Mouse (Mus musculus) CH12.LX (cell line): ENCODE data around the gene Cox4i2. TPM values are rescaled to one million over a fixed set of nuclear protein-coding genes. Genes with fewer than 3 reads are reported as not detected.

Source experiments
- DNase-seq: peaks from one replicate; pipeline ENCODE4 v3.0.0-alpha.2; 2013; ENCODE audit errors: extremely low read depth
- H3K27ac ChIP-seq: 2 replicates; pipeline ENCODE4 v1.5.1; 2012; ENCODE audit warnings: low read depth, mild to moderate bottlenecking, control low read depth, moderate library complexity; ENCODE audit not compliant: insufficient read depth
- H3K27me3 ChIP-seq: replicated peaks from 2 replicates; pipeline ENCODE3; 2012; ENCODE audit warnings: inconsistent platforms
- H3K36me3 ChIP-seq, 2 experiments: replicated peaks in 1 of 2; 2 replicates each; pipeline versions ENCODE3 to v1.6.1; 2012; ENCODE audit warnings: inconsistent platforms in 1 of 2, low read length in 1 of 2, mild to moderate bottlenecking in 1 of 2, mixed read lengths in 1 of 2, moderate library complexity in 1 of 2; ENCODE audit not compliant: control insufficient read depth in 1 of 2, insufficient read depth in 1 of 2
- H3K4me1 ChIP-seq, 2 experiments: 2 replicates each; pipeline ENCODE4 v1.6.1; 2012; ENCODE audit warnings: inconsistent platforms in 1 of 2, moderate library complexity in 1 of 2; ENCODE audit not compliant: insufficient read depth in 2 of 2, control insufficient read depth in 1 of 2
- H3K4me2 ChIP-seq: 2 replicates; pipeline ENCODE4 v1.6.1; 2012; ENCODE audit warnings: low read depth, mild to moderate bottlenecking, control low read depth; ENCODE audit not compliant: poor library complexity, insufficient read depth, severe bottlenecking
- H3K4me3 ChIP-seq, 3 experiments: fragments of 150-350 bp in 1 of 3; sonication (generic) in 1 of 3; replicated peaks in 1 of 3; 2 replicates each; pipeline versions ENCODE3 to v1.5.1; 2011 to 2012; ENCODE audit warnings: low read depth in 2 of 3, low read length in 2 of 3, mild to moderate bottlenecking in 2 of 3, moderate library complexity in 2 of 3, control low read depth in 1 of 3, improper control_type of control experiment in 1 of 3, inconsistent platforms in 1 of 3, mixed read lengths in 1 of 3; ENCODE audit not compliant: poor library complexity in 1 of 3
- H3K79me2 ChIP-seq: replicated peaks from 2 replicates; pipeline ENCODE4 v1.6.1; 2012; ENCODE audit warnings: mild to moderate bottlenecking, moderate library complexity; ENCODE audit not compliant: control insufficient read depth, poor library complexity, insufficient read depth, severe bottlenecking; ENCODE audit errors: extremely low read depth
- H3K9ac ChIP-seq: 2 replicates; pipeline ENCODE4 v1.6.1; 2012; ENCODE audit warnings: low read depth, mild to moderate bottlenecking, control low read depth, moderate library complexity; ENCODE audit not compliant: insufficient read depth
- H3K9me3 ChIP-seq: replicated peaks from 2 replicates; pipeline ENCODE3; 2012; ENCODE audit warnings: low read length, inconsistent platforms, mixed read lengths
- BHLHE40 ChIP-seq: IDR thresholded peaks from 2 replicates; pipeline ENCODE4 v1.6.1; 2011; ENCODE audit warnings: mild to moderate bottlenecking, low read depth, low read length, improper control_type of control experiment
- CHD1 ChIP-seq: IDR thresholded peaks from 2 replicates; pipeline ENCODE4 v1.6.1; 2012; ENCODE audit warnings: low read depth, low read length, improper control_type of control experiment, inconsistent platforms
- CHD2 ChIP-seq: IDR thresholded peaks from 2 replicates; pipeline ENCODE4 v1.6.1; 2011; ENCODE audit warnings: low read length, improper control_type of control experiment
- EP300 ChIP-seq: IDR thresholded peaks from 2 replicates; pipeline ENCODE4 v1.6.1; 2011; ENCODE audit warnings: low read length, improper control_type of control experiment
- ETS1 ChIP-seq: conservative IDR thresholded peaks from 2 replicates; pipeline ENCODE4 v1.6.1; 2012; ENCODE audit warnings: low read depth, mild to moderate bottlenecking, inconsistent platforms, low read length, improper control_type of control experiment, moderate library complexity
- IRF4 ChIP-seq: IDR thresholded peaks from 2 replicates; pipeline ENCODE4 v1.6.1; 2014; ENCODE audit warnings: low read depth, mild to moderate bottlenecking, inconsistent platforms, low read length, improper control_type of control experiment
- JUN ChIP-seq: IDR thresholded peaks from 2 replicates; pipeline ENCODE4 v1.6.1; 2011; ENCODE audit warnings: low read depth, mild to moderate bottlenecking, low read length, improper control_type of control experiment, moderate library complexity; ENCODE audit not compliant: insufficient read depth
- MAX ChIP-seq: IDR thresholded peaks from 2 replicates; pipeline ENCODE4 v1.6.1; 2011; ENCODE audit warnings: low read length, improper control_type of control experiment
- MAZ ChIP-seq: IDR thresholded peaks from 2 replicates; pipeline ENCODE4 v1.6.1; 2012; ENCODE audit warnings: low read depth, mild to moderate bottlenecking, inconsistent platforms, low read length, improper control_type of control experiment, moderate library complexity
- PAX5 ChIP-seq: IDR thresholded peaks from 2 replicates; pipeline ENCODE4 v1.6.1; 2012; ENCODE audit warnings: low read length, inconsistent platforms, mixed read lengths
- SIN3A ChIP-seq: IDR thresholded peaks from 2 replicates; pipeline ENCODE4 v1.6.1; 2012; ENCODE audit warnings: low read length, improper control_type of control experiment, inconsistent platforms
- SMC3 ChIP-seq: IDR thresholded peaks from 2 replicates; pipeline ENCODE4 v1.6.1; 2011; ENCODE audit warnings: low read depth, low read length, improper control_type of control experiment
- TBP ChIP-seq: conservative IDR thresholded peaks from 2 replicates; pipeline ENCODE4 v1.6.1; 2011; ENCODE audit warnings: low read depth, low read length, improper control_type of control experiment
- TCF12 ChIP-seq: IDR thresholded peaks from 2 replicates; pipeline ENCODE4 v1.6.1; 2014; ENCODE audit warnings: low read depth, mild to moderate bottlenecking, inconsistent platforms, low read length, improper control_type of control experiment
- UBTF ChIP-seq: IDR thresholded peaks from 2 replicates; pipeline ENCODE4 v1.6.1; 2012; ENCODE audit warnings: low read depth, mild to moderate bottlenecking, inconsistent platforms, low read length, improper control_type of control experiment, moderate library complexity
- ZKSCAN1 ChIP-seq: IDR thresholded peaks from 2 replicates; pipeline ENCODE4 v1.6.1; 2012; ENCODE audit warnings: low read depth, inconsistent platforms, low read length, improper control_type of control experiment, borderline replicate concordance
- ZNF384 ChIP-seq: IDR thresholded peaks from 2 replicates; pipeline ENCODE4 v1.6.1; 2012; ENCODE audit warnings: low read depth, low read length, improper control_type of control experiment, inconsistent platforms
- dilution Hi-C: fragments of 300-500 bp; cut with MboI; formaldehyde crosslinking; loops from 2 replicates; pipeline ENCODE4 v1.14.3; 2020; ENCODE audit warnings: low sequenced_read_pairs; ENCODE audit not compliant: extremely low pct_unique_long_range_greater_than_20kb, extremely low pct_ligation_motif_present
- in situ Hi-C: fragments of 300-500 bp; cut with MboI; formaldehyde crosslinking; loops from 3 replicates; pipeline ENCODE4 v1.14.3; 2019; ENCODE audit warnings: low sequenced_read_pairs, low pct_ligation_motif_present, low pct_unique_long_range_greater_than_20kb, mixed read lengths
- polyA plus RNA-seq: library from polyadenylated mRNA; unstranded; fragments of >175 nt; gene quantifications from 2 replicates; pipeline ENCODE4 v1.2.1, GENCODE M21; 2012; ENCODE audit warnings: low read depth; ENCODE audit not compliant: insufficient read length
- total RNA-seq, 2 experiments: library from RNA; depleted of rRNA; stranded (reverse); fragments of 300-350 nt in 1 of 2; fragments of >200 nt in 1 of 2; gene quantifications; 2 replicates each; pipeline ENCODE4 v1.2.3; 2012 to 2014

Gene Cox4i2
- total and polyA plus RNA-seq, 3 experiments, result not detected

- peaks cover 47 to 55% of the 10 kb centered on the region in 2 experiments for H3K4me1 ChIP-seq
- no peak overlapping the region for H3K9ac ChIP-seq
- H3K36me3 ChIP-seq, result peaks cover 51 to 73% of the 10 kb centered on the region in 2 experiments
- TF ChIP-seq SMC3 (no peak), MAX (no peak), MAZ (peak; percentile 72), ETS1 (peak; percentile 33; the same call in 1 of the 2 replicates), EP300 (no peak), JUN (no peak), UBTF (no peak), CHD1 (no peak), PAX5 (no peak), ZKSCAN1 (no peak), TBP (no peak), BHLHE40 (0 out of 2 replicates have a peak, but pooled peaks have one; percentile 23), IRF4 (peak; percentile 54; the same call in 1 of the 2 replicates), TCF12 (peak; percentile 68; the same call in 1 of the 2 replicates), ZNF384 (no peak), CHD2 (0 out of 2 replicates have a peak, but pooled peaks have one; percentile 6), SIN3A (no peak)
- H3K27me3 ChIP-seq, result no peaks in the 10 kb centered on the region
- peaks cover 4% of the 10 kb centered on the region for H3K9me3 ChIP-seq
- in situ Hi-C loops, result loop anchor here (5.0 kb wide), 1 partner anchor 36 kb away; no protein-coding TSS in a partner anchor
- DNase-seq, result peak; percentile 52
- no peak overlapping the region for H3K4me3 ChIP-seq
- peak overlapping the region; percentile 48; the same call in 1 of the 2 replicates for H3K27ac ChIP-seq
- H3K4me2 ChIP-seq, result peak overlapping the region; percentile 10; the same call in 1 of the 2 replicates
- H3K79me2 ChIP-seq, result peaks cover 38% of the 10 kb centered on the region
- dilution Hi-C loops, result no loop called here
These were observed 27.2 kb downstream of the Cox4i2 start for GRCm38 (mm10) chr2:152781031-152781711.

- H3K36me3 ChIP-seq, result peaks cover 50 to 69% of the 10 kb centered on the region in 2 experiments
These were observed 28.7 kb downstream of the Cox4i2 start for GRCm38 (mm10) chr2:152782656-152783055.

More at GRCm38 (mm10) chr2:152782656-152783055, 28.7 kb downstream of the Cox4i2 start:
- TF ChIP-seq MAX (0 out of 2 replicates have a peak, but pooled peaks have one; percentile 54), BHLHE40 (peak; percentile 81), JUN (no peak), ETS1 (peak; percentile 56; the same call in 1 of the 2 replicates)
- Histone ChIP-seq H3K27me3 (no peaks in the 10 kb centered on the region), H3K4me1 (peaks cover 50 to 61% of the 10 kb centered on the region in 2 experiments), H3K4me2 (no peak overlapping the region), H3K9ac (no peak overlapping the region), H3K79me2 (peaks cover 50% of the 10 kb centered on the region), H3K27ac (peak overlapping the region; percentile 13; the same call in 1 of the 2 replicates), H3K4me3 (no peak overlapping the region), H3K9me3 (peaks cover 4% of the 10 kb centered on the region)
- in situ Hi-C loops, result loop anchor here (5.0 kb wide), 1 partner anchor 35 kb away; no protein-coding TSS in a partner anchor
- dilution Hi-C loops, result no loop called here
- no peak for DNase-seq
